Mouse (Mus musculus) stomach, embryonic 14.5 days (tissue): ENCODE measurements around the gene Csrnp3. TPM values are rescaled to one million over a fixed set of nuclear protein-coding genes. Genes with fewer than 3 reads are reported as not detected.

Experiments
- ATAC-seq: fragments of 200-750 bp; cut with Nextera tagmentation; 2 replicates; pipeline ENCODE4 v1.8.0; 2017; ENCODE audit warnings: low read depth, moderate TSS enrichment; ENCODE audit not compliant: insufficient number of reproducible peaks, insufficient read depth, low FRiP score
- H3K27ac ChIP-seq: fragments of 300-500 bp; sonication (generic); 2 replicates; pipeline ENCODE4 v1.5.1; 2014; ENCODE audit warnings: mild to moderate bottlenecking, low read length, moderate library complexity, mixed read lengths
- H3K27me3 ChIP-seq: fragments of 300-500 bp; sonication (generic); 2 replicates; pipeline ENCODE4 v1.6.1; 2014; ENCODE audit warnings: low read length, control low read depth, mixed read lengths; ENCODE audit not compliant: control insufficient read depth, insufficient read depth
- H3K36me3 ChIP-seq: fragments of 300-500 bp; sonication (generic); 2 replicates; pipeline ENCODE4 v1.6.1; 2014; ENCODE audit warnings: mild to moderate bottlenecking, control low read depth, low read length, moderate library complexity, mixed read lengths; ENCODE audit not compliant: control insufficient read depth, insufficient read depth
- H3K4me1 ChIP-seq: fragments of 300-500 bp; sonication (generic); 2 replicates; pipeline ENCODE4 v1.6.1; 2014; ENCODE audit warnings: low read length, control low read depth, mixed read lengths; ENCODE audit not compliant: control insufficient read depth, insufficient read depth
- H3K4me2 ChIP-seq: fragments of 300-500 bp; sonication (generic); replicated peaks from 2 replicates; pipeline ENCODE4 v1.6.1; 2014; ENCODE audit warnings: low read depth, low read length, control low read depth
- H3K4me3 ChIP-seq: fragments of 300-500 bp; sonication (generic); 2 replicates; pipeline ENCODE4 v1.5.1; 2014; ENCODE audit warnings: low read depth, low read length, control low read depth
- H3K9ac ChIP-seq: fragments of 300-500 bp; sonication (generic); replicated peaks from 2 replicates; pipeline ENCODE4 v1.6.1; 2014; ENCODE audit warnings: low read depth, mild to moderate bottlenecking, control low read depth, low read length, moderate library complexity, mixed read lengths
- H3K9me3 ChIP-seq: fragments of 300-500 bp; sonication (generic); 2 replicates; pipeline ENCODE4 v1.6.1; 2016; ENCODE audit warnings: low read depth, low read length, control low read depth; ENCODE audit not compliant: control insufficient read depth
- WGBS: fragments of 180-500 bp; shearing (Covaris S2); extraction: QIAGEN DNeasy Blood & Tissue Kit; methylation state at CpG from one replicate; pipeline ENCODE4 v1.1.7; 2014; 5-methylcytosine and 5-hydroxymethylcytosine counted together
- polyA plus RNA-seq: library from polyadenylated mRNA; unstranded; fragments of >200 nt; fragmentation: Nextera tagmentation; extraction: Ambion mirVana; gene quantifications from 2 replicates; pipeline ENCODE4 v1.2.1, GENCODE M21; 2014

The Csrnp3 gene
- polyA plus RNA-seq, 1 experiment from 2014 or later = 4.2 TPM

DNA sequence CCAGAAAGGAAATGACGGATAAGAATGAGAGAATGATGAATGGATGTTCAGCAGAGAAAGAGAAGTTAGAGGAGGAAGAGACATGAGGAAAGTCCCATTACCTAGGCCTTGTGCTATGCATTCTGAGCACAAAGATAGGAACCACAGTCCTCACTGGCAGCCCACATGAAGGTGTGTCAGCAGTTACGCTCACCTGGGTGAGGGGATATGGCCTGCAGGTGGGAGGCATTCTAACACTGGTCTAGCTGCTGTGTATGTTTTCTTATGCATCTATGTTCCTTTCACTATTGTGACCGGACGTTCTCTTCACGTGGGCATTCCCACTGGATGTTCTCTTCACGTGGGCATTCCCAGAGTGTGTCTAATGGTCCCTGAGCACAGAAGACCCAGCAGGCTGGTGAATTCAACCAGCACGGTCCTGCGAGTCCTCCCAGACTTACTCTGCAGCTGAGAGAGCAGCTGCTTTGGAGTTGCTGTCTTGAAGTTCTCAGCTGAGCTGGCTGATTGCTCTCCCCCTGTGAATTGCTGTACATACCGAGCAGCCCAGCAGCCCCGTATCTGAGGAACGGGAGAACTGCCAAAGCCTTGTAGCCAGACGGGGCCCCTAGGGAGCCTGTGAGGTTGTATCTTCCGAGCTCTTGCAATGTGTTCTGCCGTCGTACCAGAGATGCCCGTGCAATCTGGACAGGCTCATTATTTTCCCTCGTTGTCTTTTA lies 133.9 kb downstream of the Csrnp3 start:
- H3K36me3 ChIP-seq = no peaks in the 10 kb centered on the region
- no peak overlapping the region for H3K9ac ChIP-seq
- peak; percentile 42; the same call in 1 of the 2 replicates for ATAC-seq
- WGBS = 69% methylated on average over 17 of the region's 17 CpGs
- H3K27me3 ChIP-seq = no peaks in the 10 kb centered on the region
- no peak overlapping the region for H3K27ac ChIP-seq
- no peak overlapping the region for H3K4me3 ChIP-seq
- no peaks in the 10 kb centered on the region for H3K9me3 ChIP-seq
- H3K4me1 ChIP-seq = no peaks in the 10 kb centered on the region
- no peak overlapping the region for H3K4me2 ChIP-seq

GRCm38 (mm10) chr2:65981470-65981869 lies 135.9 kb downstream of the Csrnp3 start:
- H3K4me3 ChIP-seq = no peak overlapping the region
- no peak for ATAC-seq
- H3K36me3 ChIP-seq = no peaks in the 10 kb centered on the region
- 85% methylated on average over 6 of the region's 6 CpGs for WGBS
- H3K9ac ChIP-seq = no peak overlapping the region
- no peak overlapping the region for H3K4me2 ChIP-seq
- no peaks in the 10 kb centered on the region for H3K27me3 ChIP-seq
- no peaks in the 10 kb centered on the region for H3K9me3 ChIP-seq
- H3K4me1 ChIP-seq = no peaks in the 10 kb centered on the region
- no peak overlapping the region for H3K27ac ChIP-seq

- WGBS = 54% methylated on average over 4 of the region's 4 CpGs
- ATAC-seq = no peak
- no peak overlapping the region for H3K4me3 ChIP-seq
Measured at GRCm38 (mm10) chr2:65981965-65982364, 136.4 kb downstream of the Csrnp3 start.

DNA sequence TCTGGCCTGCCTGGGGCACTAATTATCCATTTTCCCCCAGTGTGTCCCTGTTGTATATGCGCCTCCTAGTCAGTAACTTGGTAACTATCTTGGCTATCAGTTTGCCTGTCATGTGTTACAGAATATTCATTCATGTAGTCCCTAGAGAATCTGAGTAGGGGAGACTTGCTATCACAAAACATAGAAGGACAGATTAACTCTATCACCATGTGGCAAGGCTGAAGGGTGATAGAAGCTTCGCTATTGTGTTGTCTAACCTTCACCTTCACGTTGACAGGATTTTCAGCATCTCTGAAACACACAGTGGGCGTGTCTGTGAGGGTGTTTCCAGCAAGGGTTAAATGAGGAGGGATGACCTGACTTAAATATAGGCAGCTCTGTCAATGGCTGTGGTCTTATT lies 140.1 kb downstream of the Csrnp3 start:
- no peaks in the 10 kb centered on the region for H3K36me3 ChIP-seq
- no peaks in the 10 kb centered on the region for H3K4me1 ChIP-seq
- H3K9ac ChIP-seq = no peak overlapping the region
- H3K4me2 ChIP-seq = no peak overlapping the region
- 85% methylated on average over 4 of the region's 4 CpGs for WGBS
- H3K9me3 ChIP-seq = no peaks in the 10 kb centered on the region
- ATAC-seq = no peak
- H3K27ac ChIP-seq = no peak overlapping the region
- H3K4me3 ChIP-seq = no peak overlapping the region
- H3K27me3 ChIP-seq = no peaks in the 10 kb centered on the region

More at GRCm38 (mm10) chr2:65981965-65982364, 136.4 kb downstream of the Csrnp3 start:
- Histone ChIP-seq H3K9me3 (no peaks in the 10 kb centered on the region), H3K36me3 (no peaks in the 10 kb centered on the region), H3K27ac (no peak overlapping the region), H3K9ac (no peak overlapping the region), H3K4me1 (no peaks in the 10 kb centered on the region), H3K27me3 (no peaks in the 10 kb centered on the region), H3K4me2 (no peak overlapping the region)

DNA sequence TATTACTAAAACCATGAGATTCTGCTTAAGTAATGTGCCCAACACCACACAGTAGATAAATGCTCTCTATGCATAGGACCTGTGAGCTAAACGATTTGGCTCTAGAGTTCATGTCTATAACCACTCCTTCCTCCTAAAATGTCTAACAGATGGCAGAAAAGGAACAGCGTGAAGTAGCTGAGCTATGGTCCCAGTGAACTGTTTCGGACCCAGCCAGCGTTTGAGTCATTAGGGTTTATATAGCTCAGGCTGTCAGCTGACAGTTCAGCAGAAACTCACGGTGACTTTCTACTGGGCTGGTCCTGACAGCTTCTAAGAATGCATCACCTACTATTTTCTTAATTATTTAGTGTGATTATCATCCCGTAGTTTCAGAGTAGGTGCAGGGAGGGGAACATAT lies 141.5 kb downstream of the Csrnp3 start:
- Histone ChIP-seq H3K36me3 (no peaks in the 10 kb centered on the region), H3K27ac (no peak overlapping the region), H3K4me1 (no peaks in the 10 kb centered on the region), H3K9me3 (no peaks in the 10 kb centered on the region), H3K9ac (no peak overlapping the region), H3K4me3 (no peak overlapping the region), H3K4me2 (no peak overlapping the region), H3K27me3 (no peaks in the 10 kb centered on the region)
- 69% methylated on average over 6 of the region's 6 CpGs for WGBS
- no peak for ATAC-seq

GRCm38 (mm10) chr2:65987588-65987987 lies 142.0 kb downstream of the Csrnp3 start:
- 84% methylated on average over 3 of the region's 3 CpGs for WGBS

DNA sequence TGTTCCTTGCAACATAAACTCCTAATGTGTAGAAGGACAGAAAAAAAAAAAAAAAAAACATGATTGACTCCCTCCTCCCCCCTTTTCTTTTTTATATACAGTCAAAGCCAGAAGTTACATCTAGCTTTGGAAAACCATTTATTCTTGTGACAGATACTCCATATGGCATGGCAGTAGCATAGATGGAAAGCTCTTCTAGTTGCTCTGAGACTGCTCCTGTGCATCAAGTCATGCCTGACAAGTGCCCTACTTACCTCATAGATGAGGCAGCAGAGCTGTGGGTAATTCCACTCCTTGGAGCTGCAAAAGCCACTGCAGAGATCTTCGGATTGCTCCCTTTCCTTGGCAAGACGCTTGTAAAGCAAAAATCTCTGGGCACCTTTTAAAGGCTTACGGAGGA lies 143.2 kb downstream of the Csrnp3 start:
- no peaks in the 10 kb centered on the region for H3K36me3 ChIP-seq
- WGBS = 86% methylated on average over 3 of the region's 3 CpGs
- no peak overlapping the region for H3K9ac ChIP-seq
- no peak overlapping the region for H3K4me3 ChIP-seq
- H3K27me3 ChIP-seq = no peaks in the 10 kb centered on the region
- no peak for ATAC-seq
- H3K9me3 ChIP-seq = no peaks in the 10 kb centered on the region
- H3K4me2 ChIP-seq = no peak overlapping the region
- no peaks in the 10 kb centered on the region for H3K4me1 ChIP-seq
- H3K27ac ChIP-seq = no peak overlapping the region

More at GRCm38 (mm10) chr2:65987588-65987987, 142.0 kb downstream of the Csrnp3 start:
- Histone ChIP-seq H3K4me2 (no peak overlapping the region), H3K27ac (no peak overlapping the region), H3K4me3 (no peak overlapping the region), H3K4me1 (no peaks in the 10 kb centered on the region), H3K36me3 (no peaks in the 10 kb centered on the region), H3K9me3 (no peaks in the 10 kb centered on the region), H3K9ac (no peak overlapping the region), H3K27me3 (no peaks in the 10 kb centered on the region)
- ATAC-seq = no peak

GRCm38 (mm10) chr2:65990108-65990507 lies 144.5 kb downstream of the Csrnp3 start:
- Histone ChIP-seq H3K9me3 (no peaks in the 10 kb centered on the region), H3K9ac (no peak overlapping the region), H3K4me3 (no peak overlapping the region), H3K27me3 (no peaks in the 10 kb centered on the region), H3K4me2 (no peak overlapping the region), H3K36me3 (no peaks in the 10 kb centered on the region), H3K27ac (no peak overlapping the region), H3K4me1 (no peaks in the 10 kb centered on the region)
- no peak for ATAC-seq

- H3K27me3 ChIP-seq = no peaks in the 10 kb centered on the region
- no peak overlapping the region for H3K27ac ChIP-seq
- no peak for ATAC-seq
- 67% methylated on average over 4 of the region's 4 CpGs for WGBS
- H3K4me2 ChIP-seq = no peak overlapping the region
- no peaks in the 10 kb centered on the region for H3K9me3 ChIP-seq
- no peak overlapping the region for H3K4me3 ChIP-seq
- H3K4me1 ChIP-seq = no peaks in the 10 kb centered on the region
- no peaks in the 10 kb centered on the region for H3K36me3 ChIP-seq
- H3K9ac ChIP-seq = no peak overlapping the region
Measured at GRCm38 (mm10) chr2:65990754-65991153, 145.2 kb downstream of the Csrnp3 start.
